ENCODE assay signal across 9 mouse cellular contexts in the genomic region with DNA sequence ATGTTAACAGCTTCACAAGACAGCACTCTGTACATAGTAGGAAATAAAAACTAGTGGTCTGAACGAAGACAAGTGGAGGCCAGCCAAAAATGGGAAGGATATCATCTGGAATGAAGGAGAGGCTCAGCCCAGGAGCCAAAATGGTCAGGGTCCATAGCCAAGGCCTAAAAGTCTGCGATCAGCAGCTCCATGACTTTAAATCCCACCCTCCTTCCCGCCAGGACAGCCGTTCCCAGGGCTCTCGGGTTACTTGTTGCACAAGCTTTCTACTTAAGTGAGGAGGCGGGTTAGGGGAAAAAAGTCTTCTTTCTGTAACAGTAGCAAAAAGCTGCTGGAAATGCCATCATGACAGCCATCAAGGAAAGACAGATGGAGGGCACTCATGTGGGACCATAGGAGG. TPM values are rescaled to one million over a fixed set of nuclear protein-coding genes. Genes with fewer than 3 reads are reported as not detected.
A peak's percentile ranks its signal among the peaks of the same experiment; 100 is the strongest.
DNase-seq lines count a peak whose midpoint lies in the region; ATAC-seq and TF ChIP-seq lines count a peak whose summit lies in the region.
"Had no signal": no experiment of that assay in that cellular context is flagged by ENCODE, and none has a peak within 500 bp of the region (broad histone marks: within the 10 kb centered on the region; RNA-seq: fewer than 3 reads in every experiment).

No protein-coding gene starts in this region.

- intact Hi-C loops in gastrocnemius, postnatal 14 days (cut with DNase I; ENCODE audit: low total_unique reads) = loop anchor here (5.0 to 10.0 kb wide), 2 partner anchors 64 to 132 kb away; no protein-coding TSS in a partner anchor

- ATAC-seq in kidney, embryonic 16.5 days (ENCODE audit: low FRiP score, low TSS enrichment) = no peak
- ATAC-seq in stomach, embryonic 15.5 days (ENCODE audit: insufficient read depth, low FRiP score, low read depth) = no peak
- no peak for ATAC-seq in forebrain, embryonic 14.5 days

- H3K27me3 ChIP-seq in kidney, embryonic 16.5 days (ENCODE audit: insufficient read depth, low read length) = no peaks in the 10 kb centered on the region
- no peaks in the 10 kb centered on the region for H3K27me3 ChIP-seq in stomach, embryonic 15.5 days (replicated peaks)
- H3K27me3 ChIP-seq in forebrain, embryonic 14.5 days (replicated peaks; ENCODE audit: control insufficient read depth, insufficient read depth, low read length) = no peaks in the 10 kb centered on the region
- H3K27me3 ChIP-seq: liver, embryonic 13.5 days had no signal

- TF ChIP-seq POLR2A in lung, adult 2 months (IDR thresholded peaks at IDR 0.05; ENCODE audit: borderline replicate concordance, extremely low read depth, low read depth, low read length) = no peak

- H3K4me2 ChIP-seq in kidney, embryonic 16.5 days (replicated peaks; ENCODE audit: low read depth, low read length) = no peak overlapping the region
- H3K4me2 ChIP-seq in stomach, embryonic 15.5 days = no peak overlapping the region
- no peak overlapping the region for H3K4me2 ChIP-seq in forebrain, embryonic 14.5 days (ENCODE audit: low read length)
- H3K4me2 ChIP-seq: liver, embryonic 13.5 days had no signal

- H3K9me3 ChIP-seq in kidney, embryonic 16.5 days (ENCODE audit: low read length) = no peaks in the 10 kb centered on the region
- no peaks in the 10 kb centered on the region for H3K9me3 ChIP-seq in stomach, embryonic 15.5 days
- no peaks in the 10 kb centered on the region for H3K9me3 ChIP-seq in forebrain, embryonic 14.5 days (replicated peaks; ENCODE audit: control insufficient read depth, low read length)
- H3K9me3 ChIP-seq: liver, embryonic 13.5 days had no signal

- DNase-seq in lung, adult 18-20 months = peak; percentile 50 to 61
- no peak for DNase-seq in lung, adult 2 months
- peak; percentile 72 for DNase-seq in gastrocnemius, postnatal 14 days
- no peak for DNase-seq in right cerebral cortex, adult 2 months (ENCODE audit: low spot score in 2 of 2)
- DNase-seq in forebrain, embryonic 14.5 days (ENCODE audit: low spot score) = no peak
- no peak for DNase-seq in retina, postnatal 1 day

- WGBS in lung, adult 2 months = 58% methylated on average over 6 of the region's 6 CpGs
- 34% methylated on average over 6 of the region's 6 CpGs for WGBS in kidney, embryonic 16.5 days
- 49% methylated on average over 6 of the region's 6 CpGs for WGBS in stomach, embryonic 15.5 days
- 75% methylated on average over 6 of the region's 6 CpGs for WGBS in forebrain, embryonic 14.5 days

- peaks cover 75% of the 10 kb centered on the region for H3K36me3 ChIP-seq in kidney, embryonic 16.5 days (ENCODE audit: insufficient read depth, low read length)
- peaks cover 50% of the 10 kb centered on the region for H3K36me3 ChIP-seq in stomach, embryonic 15.5 days
- H3K36me3 ChIP-seq in forebrain, embryonic 14.5 days (ENCODE audit: control insufficient read depth, insufficient read depth, low read length) = peaks cover 95% of the 10 kb centered on the region

- TF ChIP-seq CTCF in lung, adult 2 months (IDR thresholded peaks at IDR 0.05; ENCODE audit: insufficient read depth, low read length) = no peak

- no peak overlapping the region for H3K4me3 ChIP-seq in lung, adult 2 months (replicated peaks; ENCODE audit: extremely low read depth, low read depth, low read length)
- H3K4me3 ChIP-seq in kidney, embryonic 16.5 days (ENCODE audit: low read length) = no peak overlapping the region
- H3K4me3 ChIP-seq in stomach, embryonic 15.5 days (replicated peaks) = no peak overlapping the region
- no peak overlapping the region for H3K4me3 ChIP-seq in forebrain, embryonic 14.5 days (ENCODE audit: low read depth, low read length)
- H3K4me3 ChIP-seq: liver, embryonic 13.5 days had no signal

- H3K9ac ChIP-seq in kidney, embryonic 16.5 days (replicated peaks; ENCODE audit: low read length) = no peak overlapping the region
- no peak overlapping the region for H3K9ac ChIP-seq in stomach, embryonic 15.5 days
- H3K9ac ChIP-seq in forebrain, embryonic 14.5 days (ENCODE audit: low read length) = no peak overlapping the region
- H3K9ac ChIP-seq: liver, embryonic 13.5 days had no signal

- peak overlapping the region; percentile 69; the same call in 1 of the 2 replicates for H3K27ac ChIP-seq in kidney, embryonic 16.5 days (ENCODE audit: low read length)
- peak overlapping the region; percentile 72 for H3K27ac ChIP-seq in stomach, embryonic 15.5 days
- H3K27ac ChIP-seq in forebrain, embryonic 14.5 days (ENCODE audit: low read depth, low read length) = no peak overlapping the region
- H3K27ac ChIP-seq: liver, embryonic 13.5 days had no signal

- no peaks in the 10 kb centered on the region for H3K4me1 ChIP-seq in lung, adult 2 months (ENCODE audit: control insufficient read depth, insufficient read depth, low read length)
- peaks cover 15% of the 10 kb centered on the region for H3K4me1 ChIP-seq in kidney, embryonic 16.5 days (ENCODE audit: insufficient read depth, low read length)
- H3K4me1 ChIP-seq in stomach, embryonic 15.5 days = peaks cover 14% of the 10 kb centered on the region; the same call in 1 of the 2 replicates
- no peaks in the 10 kb centered on the region for H3K4me1 ChIP-seq in forebrain, embryonic 14.5 days (ENCODE audit: control insufficient read depth, insufficient read depth, low read length)
- H3K4me1 ChIP-seq: liver, embryonic 13.5 days had no signal

RNA-seq across cellular contexts. Expression of gene Ephx3, which starts 19.8 kb away (rescaled TPM):
- 3.3 and 16.6 TPM in 2 replicates for polyA plus RNA-seq in lung, adult 2 months (2012; rRNA removed)
- total RNA-seq in gastrocnemius, postnatal 14 days (2021) = under 1 TPM in 1 of 2 experiments, not detected in 1; 0.18 TPM
- polyA plus RNA-seq in kidney, embryonic 16.5 days (2015; fragmentation: Nextera tagmentation; extraction: Ambion mirVana) = 0.19 and 0.37 TPM in 2 replicates
- 1.5 and 5.0 TPM in 2 replicates for polyA plus RNA-seq in stomach, embryonic 15.5 days (2015; fragmentation: Nextera tagmentation; extraction: Ambion mirVana)
- polyA plus RNA-seq in forebrain, embryonic 14.5 days (2014; fragmentation: Nextera tagmentation; extraction: Ambion mirVana) = not detected in 2 replicates
- polyA plus RNA-seq: liver, embryonic 13.5 days had no signal

RNA-seq across cellular contexts. Expression of gene Notch3, which starts 42.5 kb away (rescaled TPM):
- 98.6 and 107 TPM in 2 replicates for polyA plus RNA-seq in lung, adult 2 months (2012; rRNA removed)
- total RNA-seq in gastrocnemius, postnatal 14 days (2021) = 10 to 100 TPM; 28.5 to 34.6 TPM
- 13.6 and 15.0 TPM in 2 replicates for polyA plus RNA-seq in kidney, embryonic 16.5 days (2015; fragmentation: Nextera tagmentation; extraction: Ambion mirVana)
- 13.1 and 14.2 TPM in 2 replicates for polyA plus RNA-seq in stomach, embryonic 15.5 days (2015; fragmentation: Nextera tagmentation; extraction: Ambion mirVana)
- polyA plus RNA-seq in forebrain, embryonic 14.5 days (2014; fragmentation: Nextera tagmentation; extraction: Ambion mirVana) = 5.6 and 6.0 TPM in 2 replicates

Comparison
In these comparisons a context has a peak if more than half of its experiments do, and no peak if none do; other contexts are left out.
1. DNase-seq: peak in lung, adult 18-20 months (2 of 2) and gastrocnemius, postnatal 14 days (single experiment); none in lung, adult 2 months (single experiment), right cerebral cortex, adult 2 months (0 of 2), forebrain, embryonic 14.5 days (single experiment) and retina, postnatal 1 day (single experiment).